Mouse (Mus musculus): ENCODE results near the gene Hist2h3c1.

DNA sequence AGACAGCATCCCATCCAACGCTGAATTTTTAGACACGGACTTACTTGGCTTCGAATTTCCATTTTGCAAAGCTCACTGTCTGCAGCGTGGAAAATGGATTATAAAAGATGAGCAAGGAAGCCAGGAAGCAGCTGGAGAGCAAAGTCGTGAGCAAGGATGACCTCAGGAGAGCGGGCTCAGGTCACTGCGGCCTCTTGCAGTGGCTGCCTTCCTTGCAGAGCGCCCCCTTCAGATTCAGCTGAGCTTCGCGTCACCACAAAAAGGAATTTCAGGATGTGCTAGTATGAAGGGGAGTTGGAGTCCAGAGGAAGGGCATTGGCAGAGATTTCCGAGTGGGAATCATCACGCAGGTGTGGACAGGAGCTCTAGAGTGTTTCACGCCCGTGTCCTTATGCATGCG, 37.2 kb upstream of the Hist2h3c1 start:
- TF ChIP-seq FLI1 (IDR thresholded peaks at IDR 0.05; ENCODE audit: low read length) (no peak), GATA1 (IDR thresholded peaks at IDR 0.05; ENCODE audit: borderline replicate concordance, low read length) (no peak)

Data from megakaryocyte, embryonic 14.5 days (primary cell).